Mouse (Mus musculus) gastrocnemius, adult 2 months (tissue): ENCODE data around the gene Fsd2. TPM values are rescaled to one million over a fixed set of nuclear protein-coding genes. Genes with fewer than 3 reads are reported as not detected.

Source experiments
- DNase-seq: peaks from one replicate; pipeline ENCODE4 v3.0.0; 2022
- H3K27ac ChIP-seq: fragments of 200-600 bp; 2 replicates; pipeline ENCODE4 v1.8.1; 2022; ENCODE audit warnings: mild to moderate bottlenecking
- H3K4me3 ChIP-seq: fragments of 200-600 bp; 2 replicates; pipeline ENCODE4 v1.8.1; 2022; ENCODE audit warnings: mild to moderate bottlenecking, moderate library complexity
- CTCF ChIP-seq: fragments of 200-600 bp; IDR thresholded peaks from 2 replicates; pipeline ENCODE4 v1.8.1; 2022; ENCODE audit warnings: antibody characterized with exemption, mild to moderate bottlenecking, moderate library complexity
- intact Hi-C: fragments of 180-260 bp; cut with DNase I; formaldehyde crosslinking; loops from one replicate; pipeline ENCODE4 v1.15.1; 2025
- total RNA-seq, 2 experiments: library from RNA; stranded (reverse); gene quantifications; 2 replicates each; pipeline ENCODE4 v1.2.3; 2021

The Fsd2 gene
- total RNA-seq, 2 experiments from 2014 or later, result 311 to 349 TPM

- intact Hi-C loops, result loop anchor here (2.0 to 5.0 kb wide), 2 partner anchors 47 to 66 kb away; partner anchors contain the start of genes Cpeb1 and Whamm
- DNase-seq, result no peak
- no peak for TF ChIP-seq CTCF
- peak overlapping the region; percentile 96 for H3K27ac ChIP-seq
- peak overlapping the region; percentile 92 for H3K4me3 ChIP-seq
Observed at GRCm38 (mm10) chr7:81523663-81524017, 43.1 kb downstream of the Fsd2 start.

GRCm38 (mm10) chr7:81523008-81523662, 43.6 kb downstream of the Fsd2 start:
- peak overlapping the region; percentile 96 for H3K27ac ChIP-seq
- intact Hi-C loops, result loop anchor here (2.0 to 5.0 kb wide), 2 partner anchors 48 to 66 kb away; partner anchors contain the start of genes Cpeb1 and Whamm
- H3K4me3 ChIP-seq, result peak overlapping the region; percentile 92
- peak; percentile 36 for TF ChIP-seq CTCF
- peak; percentile 94 for DNase-seq

GRCm38 (mm10) chr7:81516154-81517030, 50.4 kb downstream of the Fsd2 start:
- TF ChIP-seq CTCF, result no peak
- no peak overlapping the region for H3K4me3 ChIP-seq
- no peak for DNase-seq
- no peak overlapping the region for H3K27ac ChIP-seq
- intact Hi-C loops, result no loop called here

- no peak overlapping the region for H3K27ac ChIP-seq
- no peak for TF ChIP-seq CTCF
- H3K4me3 ChIP-seq, result no peak overlapping the region
- intact Hi-C loops, result no loop called here
- no peak for DNase-seq
Observed at GRCm38 (mm10) chr7:81514906-81515590, 51.7 kb downstream of the Fsd2 start.

GRCm38 (mm10) chr7:81501050-81501449, 65.7 kb downstream of the Fsd2 start:
- DNase-seq, result no peak
- Histone ChIP-seq H3K4me3 (no peak overlapping the region), H3K27ac (no peak overlapping the region)
- intact Hi-C loops, result no loop called here
- TF ChIP-seq CTCF, result no peak

- no peak for DNase-seq
- H3K4me3 ChIP-seq, result no peak within 1 kb of the TSS
- intact Hi-C loops, result no loop called here
- no peak for TF ChIP-seq CTCF
- no peak within 1 kb of the TSS for H3K27ac ChIP-seq
Observed at GRCm38 (mm10) chr7:81498181-81498580, 68.6 kb downstream of the Fsd2 start, which contains the start of gene BC048679. Gene BC048679, minus strand, starts transcription at chr7:81498281.

- intact Hi-C loops, result no loop called here
- no peak overlapping the region for H3K27ac ChIP-seq
- no peak for DNase-seq
Observed at GRCm38 (mm10) chr7:81497171-81497570, 69.6 kb downstream of the Fsd2 start.

GRCm38 (mm10) chr7:81493331-81494021, 73.3 kb downstream of the Fsd2 start, which contains the start of gene Ap3b2:
Gene Ap3b2, minus strand, starts transcription at chr7:81493925.
- intact Hi-C loops, result loop anchor here (2.0 kb wide), 1 partner anchor 39 kb away; the partner anchor contains the start of gene Cpeb1
- H3K4me3 ChIP-seq, result peak within 1 kb of the TSS; percentile 70
- DNase-seq, result peak; percentile 81
- no peak for TF ChIP-seq CTCF
- no peak within 1 kb of the TSS for H3K27ac ChIP-seq

More at GRCm38 (mm10) chr7:81497171-81497570, 69.6 kb downstream of the Fsd2 start:
- TF ChIP-seq CTCF, result no peak
- no peak overlapping the region for H3K4me3 ChIP-seq

GRCm38 (mm10) chr7:81492628-81493027, 74.1 kb downstream of the Fsd2 start:
- TF ChIP-seq CTCF, result no peak
- H3K4me3 ChIP-seq, result peak overlapping the region; percentile 70
- H3K27ac ChIP-seq, result no peak overlapping the region
- intact Hi-C loops, result loop anchor here (2.0 kb wide), 1 partner anchor 38 kb away; the partner anchor contains the start of gene Cpeb1
- no peak for DNase-seq

GRCm38 (mm10) chr7:81489649-81490048, 77.1 kb downstream of the Fsd2 start:
- intact Hi-C loops, result no loop called here
- Histone ChIP-seq H3K27ac (no peak overlapping the region), H3K4me3 (no peak overlapping the region)
- no peak for DNase-seq
- no peak for TF ChIP-seq CTCF

Other genes starting within 250 kb of the Fsd2 start
- gene Rps17, start 221.7 kb downstream of the Fsd2 start, total RNA-seq, result 100 to 1,000 TPM; 725 to 864 TPM
- 10 to 100 TPM; 27.1 to 43.3 TPM for gene Cpeb1, start 111.5 kb downstream of the Fsd2 start, total RNA-seq
- under 1 TPM; 0.20 TPM for gene Ap3b2, start 73.0 kb downstream of the Fsd2 start, total RNA-seq
- 10 to 100 TPM in 1 of 2 experiments, 1 to 10 TPM in 1; 1.4 to 10.7 TPM for gene BC048679, start 68.7 kb downstream of the Fsd2 start, total RNA-seq
- gene Whamm, start 4.3 kb upstream of the Fsd2 start, total RNA-seq, result 10 to 100 TPM in 1 of 2 experiments, 1 to 10 TPM in 1; 6.9 to 11.2 TPM
- 100 to 1,000 TPM in 1 of 2 experiments, 10 to 100 TPM in 1; 39.9 to 102 TPM for gene Homer2, start 140.6 kb upstream of the Fsd2 start, total RNA-seq
- 10 to 100 TPM; 23.8 to 24.8 TPM for gene Ramac, start 196.0 kb upstream of the Fsd2 start, total RNA-seq
- 10 to 100 TPM; 17.3 to 23.7 TPM for gene 3110040N11Rik, start 222.5 kb upstream of the Fsd2 start, total RNA-seq